Mouse (Mus musculus) embryonic facial prominence, embryonic 11.5 days (tissue): ENCODE data around the gene Ralgapa2. TPM values are rescaled to one million over a fixed set of nuclear protein-coding genes. Genes with fewer than 3 reads are reported as not detected.

Source experiments
- ATAC-seq: fragments of 200-750 bp; cut with Nextera tagmentation; replicated peaks from 2 replicates; pipeline ENCODE4 v1.8.0; 2017; ENCODE audit warnings: low read depth; ENCODE audit not compliant: insufficient number of reproducible peaks, low FRiP score, low TSS enrichment
- DNase-seq: peaks from one replicate; pipeline ENCODE4 v3.0.0-alpha.2; 2015; ENCODE audit warnings: low spot score
- H3K27ac ChIP-seq: fragments of 300-500 bp; sonication (generic); replicated peaks from 2 replicates; pipeline ENCODE4 v1.5.1; 2014; ENCODE audit warnings: mild to moderate bottlenecking, low read depth, low read length, control low read depth
- H3K27me3 ChIP-seq: fragments of 300-500 bp; sonication (generic); 2 replicates; pipeline ENCODE4 v1.6.1; 2014; ENCODE audit warnings: mild to moderate bottlenecking, low read length, moderate library complexity, mixed read lengths; ENCODE audit not compliant: control insufficient read depth, insufficient read depth
- H3K36me3 ChIP-seq: fragments of 300-500 bp; sonication (generic); replicated peaks from 2 replicates; pipeline ENCODE4 v1.6.1; 2014; ENCODE audit warnings: low read depth, mild to moderate bottlenecking, low read length, moderate library complexity, mixed read lengths; ENCODE audit not compliant: control insufficient read depth, insufficient read depth
- H3K4me1 ChIP-seq: fragments of 300-500 bp; sonication (generic); 2 replicates; pipeline ENCODE4 v1.6.1; 2014; ENCODE audit warnings: low read length, mixed read lengths; ENCODE audit not compliant: control insufficient read depth, insufficient read depth
- H3K4me2 ChIP-seq: fragments of 300-500 bp; sonication (generic); 2 replicates; pipeline ENCODE4 v1.6.1; 2014; ENCODE audit warnings: low read depth, mild to moderate bottlenecking, control low read depth, low read length, moderate library complexity
- H3K4me3 ChIP-seq: fragments of 300-500 bp; sonication (generic); 2 replicates; pipeline ENCODE4 v1.5.1; 2014; ENCODE audit warnings: low read depth, low read length, control low read depth
- H3K9ac ChIP-seq: fragments of 300-500 bp; sonication (generic); replicated peaks from 2 replicates; pipeline ENCODE4 v1.6.1; 2014; ENCODE audit warnings: mild to moderate bottlenecking, control low read depth, low read length
- H3K9me3 ChIP-seq: fragments of 300-500 bp; sonication (generic); replicated peaks from 2 replicates; pipeline ENCODE4 v1.6.1; 2016; ENCODE audit warnings: mild to moderate bottlenecking, low read length, inconsistent platforms, mixed read lengths; ENCODE audit not compliant: control insufficient read depth
- WGBS: fragments of 180-500 bp; shearing (Covaris S2); extraction: QIAGEN DNeasy Blood & Tissue Kit; methylation state at CpG from one replicate; pipeline ENCODE4 v1.1.7; 2014; 5-methylcytosine and 5-hydroxymethylcytosine counted together
- polyA plus RNA-seq: library from polyadenylated mRNA; unstranded; fragments of >200 nt; fragmentation: Nextera tagmentation; extraction: Ambion mirVana; gene quantifications from 2 replicates; pipeline ENCODE4 v1.2.1, GENCODE M21; 2014

Ralgapa2 gene
- polyA plus RNA-seq: 6.6 and 8.2 TPM in 2 replicates

- under 1% methylated on average over 44 of the region's 57 CpGs for WGBS
Observed at GRCm38 (mm10) chr2:146511911-146512580, at the start of gene Ralgapa2. Gene Ralgapa2 (minus strand): TSS chr2:146512344.

GRCm38 (mm10) chr2:146561505-146561904 is 49.4 kb upstream of the Ralgapa2 start:
- DNase-seq: peak; percentile 10
- 64% methylated on average over 3 of the region's 3 CpGs for WGBS
- Histone ChIP-seq H3K9me3 (no peaks in the 10 kb centered on the region), H3K9ac (no peak overlapping the region), H3K4me1 (no peaks in the 10 kb centered on the region), H3K27ac (no peak overlapping the region), H3K36me3 (no peaks in the 10 kb centered on the region), H3K4me3 (no peak overlapping the region), H3K27me3 (no peaks in the 10 kb centered on the region), H3K4me2 (no peak overlapping the region)
- ATAC-seq: no peak

More at GRCm38 (mm10) chr2:146511911-146512580, at the start of gene Ralgapa2:
- Histone ChIP-seq H3K27ac (no peak within 1 kb of the TSS), H3K4me2 (peak within 1 kb of the TSS; percentile 78), H3K27me3 (no peaks in the 10 kb centered on the region), H3K4me1 (no peaks in the 10 kb centered on the region), H3K9ac (peak within 1 kb of the TSS; percentile 82), H3K9me3 (no peaks in the 10 kb centered on the region), H3K36me3 (no peaks in the 10 kb centered on the region), H3K4me3 (peak within 1 kb of the TSS; percentile 84)
- ATAC-seq: peak; percentile 98
- peak; percentile 100 for DNase-seq

- H3K4me2 ChIP-seq: no peak overlapping the region
- DNase-seq (peak; percentile 28), ATAC-seq (no peak)
- no peak overlapping the region for H3K9ac ChIP-seq
- H3K9me3 ChIP-seq: no peaks in the 10 kb centered on the region
- H3K27ac ChIP-seq: no peak overlapping the region
- H3K27me3 ChIP-seq: no peaks in the 10 kb centered on the region
- no peaks in the 10 kb centered on the region for H3K36me3 ChIP-seq
- no peak overlapping the region for H3K4me3 ChIP-seq
- no peaks in the 10 kb centered on the region for H3K4me1 ChIP-seq
- WGBS: 58% methylated on average over 4 of the region's 4 CpGs
Observed at GRCm38 (mm10) chr2:146560633-146561043, 48.5 kb upstream of the Ralgapa2 start.

GRCm38 (mm10) chr2:146556148-146556547 is 44.0 kb upstream of the Ralgapa2 start:
- Histone ChIP-seq H3K9ac (no peak overlapping the region), H3K4me3 (no peak overlapping the region), H3K4me1 (no peaks in the 10 kb centered on the region), H3K36me3 (no peaks in the 10 kb centered on the region), H3K4me2 (no peak overlapping the region), H3K9me3 (no peaks in the 10 kb centered on the region), H3K27me3 (no peaks in the 10 kb centered on the region), H3K27ac (no peak overlapping the region)
- DNase-seq (no peak), ATAC-seq (no peak)

GRCm38 (mm10) chr2:146555351-146555750 is 43.2 kb upstream of the Ralgapa2 start:
- H3K4me1 ChIP-seq: no peaks in the 10 kb centered on the region
- H3K4me2 ChIP-seq: no peak overlapping the region
- H3K36me3 ChIP-seq: no peaks in the 10 kb centered on the region
- H3K9ac ChIP-seq: no peak overlapping the region
- DNase-seq (no peak), ATAC-seq (no peak)
- no peak overlapping the region for H3K27ac ChIP-seq
- no peaks in the 10 kb centered on the region for H3K9me3 ChIP-seq
- H3K4me3 ChIP-seq: no peak overlapping the region
- 77% methylated on average over 5 of the region's 5 CpGs for WGBS
- H3K27me3 ChIP-seq: no peaks in the 10 kb centered on the region

- H3K9ac ChIP-seq: no peak overlapping the region
- no peak for ATAC-seq
- no peaks in the 10 kb centered on the region for H3K27me3 ChIP-seq
- no peaks in the 10 kb centered on the region for H3K9me3 ChIP-seq
- H3K4me3 ChIP-seq: no peak overlapping the region
- 15% methylated on average over 2 of the region's 2 CpGs for WGBS
- no peaks in the 10 kb centered on the region for H3K36me3 ChIP-seq
- H3K4me2 ChIP-seq: no peak overlapping the region
- H3K27ac ChIP-seq: no peak overlapping the region
- no peak for DNase-seq
- H3K4me1 ChIP-seq: no peaks in the 10 kb centered on the region
Observed at GRCm38 (mm10) chr2:146553701-146554100, 41.6 kb upstream of the Ralgapa2 start.

- DNase-seq (no peak), ATAC-seq (no peak)
Observed at GRCm38 (mm10) chr2:146551818-146552217, 39.7 kb upstream of the Ralgapa2 start.

GRCm38 (mm10) chr2:146549111-146549776 is 37.1 kb upstream of the Ralgapa2 start:
- DNase-seq (peak; percentile 67), ATAC-seq (peak; percentile 74)
- Histone ChIP-seq H3K4me2 (no peak overlapping the region), H3K9me3 (no peaks in the 10 kb centered on the region), H3K4me1 (no peaks in the 10 kb centered on the region), H3K4me3 (no peak overlapping the region), H3K27ac (no peak overlapping the region), H3K27me3 (no peaks in the 10 kb centered on the region), H3K9ac (no peak overlapping the region), H3K36me3 (no peaks in the 10 kb centered on the region)
- 16% methylated on average over 6 of the region's 6 CpGs for WGBS

More at GRCm38 (mm10) chr2:146551818-146552217, 39.7 kb upstream of the Ralgapa2 start:
- H3K4me3 ChIP-seq: no peak overlapping the region
- H3K9ac ChIP-seq: no peak overlapping the region
- no peak overlapping the region for H3K4me2 ChIP-seq
- no peaks in the 10 kb centered on the region for H3K27me3 ChIP-seq
- H3K9me3 ChIP-seq: no peaks in the 10 kb centered on the region
- no peaks in the 10 kb centered on the region for H3K4me1 ChIP-seq
- WGBS: 91% methylated on average over 4 of the region's 4 CpGs
- H3K36me3 ChIP-seq: no peaks in the 10 kb centered on the region
- no peak overlapping the region for H3K27ac ChIP-seq
